Mouse (Mus musculus) lung, embryonic 16.5 days (tissue): Measurements from ENCODE around the gene Vwa3b. TPM values are rescaled to one million over a fixed set of nuclear protein-coding genes. Genes with fewer than 3 reads are reported as not detected.

ENCODE experiments used
- ATAC-seq: fragments of 200-750 bp; cut with Nextera tagmentation; 2 replicates; pipeline ENCODE4 v1.8.0; 2017; ENCODE audit warnings: low read depth, mild to moderate bottlenecking, moderate library complexity
- H3K27ac ChIP-seq: fragments of 300-500 bp; sonication (generic); 2 replicates; pipeline ENCODE4 v1.5.1; 2014; ENCODE audit warnings: mild to moderate bottlenecking, control low read depth, low read length
- H3K27me3 ChIP-seq: fragments of 300-500 bp; sonication (generic); 2 replicates; pipeline ENCODE4 v1.6.1; 2014; ENCODE audit warnings: low read depth, low read length, mixed read lengths; ENCODE audit not compliant: control insufficient read depth, insufficient read depth
- H3K36me3 ChIP-seq: fragments of 300-500 bp; sonication (generic); 2 replicates; pipeline ENCODE4 v1.6.1; 2014; ENCODE audit warnings: low read length; ENCODE audit not compliant: control insufficient read depth, insufficient read depth
- H3K4me1 ChIP-seq: fragments of 300-500 bp; sonication (generic); replicated peaks from 2 replicates; pipeline ENCODE4 v1.6.1; 2014; ENCODE audit warnings: low read length, mixed read lengths; ENCODE audit not compliant: control insufficient read depth, insufficient read depth
- H3K4me2 ChIP-seq: fragments of 300-500 bp; sonication (generic); 2 replicates; pipeline ENCODE4 v1.6.1; 2014; ENCODE audit warnings: low read depth, low read length, control low read depth
- H3K4me3 ChIP-seq: fragments of 300-500 bp; sonication (generic); 2 replicates; pipeline ENCODE4 v1.5.1; 2014; ENCODE audit warnings: mild to moderate bottlenecking, low read length, control low read depth
- H3K9ac ChIP-seq: fragments of 300-500 bp; sonication (generic); 2 replicates; pipeline ENCODE4 v1.6.1; 2014; ENCODE audit warnings: low read length, control low read depth
- H3K9me3 ChIP-seq: fragments of 300-500 bp; sonication (generic); 2 replicates; pipeline ENCODE4 v1.6.1; 2016; ENCODE audit warnings: low read length; ENCODE audit not compliant: control insufficient read depth
- WGBS: fragments of 180-500 bp; shearing (Covaris S2); extraction: QIAGEN DNeasy Blood & Tissue Kit; methylation state at CpG from one replicate; pipeline ENCODE4 v1.1.7; 2014; 5-methylcytosine and 5-hydroxymethylcytosine counted together
- polyA plus RNA-seq: library from polyadenylated mRNA; unstranded; fragments of >200 nt; fragmentation: Nextera tagmentation; extraction: Ambion mirVana; gene quantifications from 2 replicates; pipeline ENCODE4 v1.2.1, GENCODE M21; 2015

Gene Vwa3b
- polyA plus RNA-seq, 1 experiment from 2014 or later: 1.1 TPM

GRCm38 (mm10) chr1:37218386-37218785 is 192.0 kb downstream of the Vwa3b start:
- peak; percentile 41; the same call in 1 of the 2 replicates for ATAC-seq
- no peaks in the 10 kb centered on the region for H3K9me3 ChIP-seq
- WGBS: 8% methylated on average over 14 of the region's 14 CpGs

GRCm38 (mm10) chr1:37219593-37219992 is 193.2 kb downstream of the Vwa3b start:
- no peak for ATAC-seq
- H3K27me3 ChIP-seq: no peaks in the 10 kb centered on the region

More at GRCm38 (mm10) chr1:37218386-37218785, 192.0 kb downstream of the Vwa3b start:
- H3K36me3 ChIP-seq: no peaks in the 10 kb centered on the region
- no peaks in the 10 kb centered on the region for H3K27me3 ChIP-seq
- no peaks in the 10 kb centered on the region for H3K4me1 ChIP-seq
- H3K9ac ChIP-seq: no peak overlapping the region
- no peak overlapping the region for H3K4me3 ChIP-seq
- no peak overlapping the region for H3K27ac ChIP-seq
- H3K4me2 ChIP-seq: no peak overlapping the region

GRCm38 (mm10) chr1:37220134-37220907 is 193.9 kb downstream of the Vwa3b start:
- H3K4me1 ChIP-seq: no peaks in the 10 kb centered on the region
- 56% methylated on average over 6 of the region's 6 CpGs for WGBS
- no peak overlapping the region for H3K9ac ChIP-seq
- no peaks in the 10 kb centered on the region for H3K36me3 ChIP-seq
- no peaks in the 10 kb centered on the region for H3K27me3 ChIP-seq
- no peaks in the 10 kb centered on the region for H3K9me3 ChIP-seq
- no peak overlapping the region for H3K4me3 ChIP-seq
- H3K27ac ChIP-seq: no peak overlapping the region
- no peak for ATAC-seq
- H3K4me2 ChIP-seq: no peak overlapping the region

More at GRCm38 (mm10) chr1:37219593-37219992, 193.2 kb downstream of the Vwa3b start:
- Histone ChIP-seq H3K4me3 (no peak overlapping the region), H3K9me3 (no peaks in the 10 kb centered on the region), H3K27ac (no peak overlapping the region), H3K36me3 (no peaks in the 10 kb centered on the region), H3K4me1 (no peaks in the 10 kb centered on the region), H3K9ac (no peak overlapping the region), H3K4me2 (no peak overlapping the region)
- WGBS: 81% methylated on average over 5 of the region's 5 CpGs

GRCm38 (mm10) chr1:37222002-37222401 is 195.6 kb downstream of the Vwa3b start:
- H3K4me2 ChIP-seq: no peak overlapping the region
- no peaks in the 10 kb centered on the region for H3K4me1 ChIP-seq
- no peak for ATAC-seq
- no peaks in the 10 kb centered on the region for H3K36me3 ChIP-seq
- 56% methylated on average over 7 of the region's 7 CpGs for WGBS
- H3K27ac ChIP-seq: no peak overlapping the region
- no peak overlapping the region for H3K4me3 ChIP-seq
- no peaks in the 10 kb centered on the region for H3K9me3 ChIP-seq
- no peak overlapping the region for H3K9ac ChIP-seq
- H3K27me3 ChIP-seq: no peaks in the 10 kb centered on the region

- Histone ChIP-seq H3K27me3 (no peaks in the 10 kb centered on the region), H3K4me1 (no peaks in the 10 kb centered on the region), H3K9me3 (no peaks in the 10 kb centered on the region; the same call in 1 of the 2 replicates), H3K27ac (no peak overlapping the region), H3K4me3 (no peak overlapping the region), H3K4me2 (no peak overlapping the region), H3K9ac (no peak overlapping the region), H3K36me3 (no peaks in the 10 kb centered on the region)
- WGBS: 55% methylated on average over 6 of the region's 6 CpGs
- ATAC-seq: no peak
Measured at GRCm38 (mm10) chr1:37230404-37230803, 204.0 kb downstream of the Vwa3b start.

- no peaks in the 10 kb centered on the region for H3K27me3 ChIP-seq
- H3K9ac ChIP-seq: no peak overlapping the region
- H3K4me3 ChIP-seq: no peak overlapping the region
- no peaks in the 10 kb centered on the region for H3K36me3 ChIP-seq
- H3K4me1 ChIP-seq: no peaks in the 10 kb centered on the region
- no peak overlapping the region for H3K27ac ChIP-seq
- no peaks in the 10 kb centered on the region; the same call in 1 of the 2 replicates for H3K9me3 ChIP-seq
- peak overlapping the region; percentile 21; the same call in 1 of the 2 replicates for H3K4me2 ChIP-seq
- WGBS: 31% methylated on average over 6 of the region's 6 CpGs
- peak; percentile 15; the same call in 1 of the 2 replicates for ATAC-seq
Measured at GRCm38 (mm10) chr1:37231295-37231701, 204.9 kb downstream of the Vwa3b start.

Other genes starting within 250 kb of the Vwa3b start
- 11.0 and 11.1 TPM in 2 replicates for gene Tmem131, start 82.9 kb upstream of the Vwa3b start, polyA plus RNA-seq
- gene Cnga3, start 187.8 kb downstream of the Vwa3b start, polyA plus RNA-seq: not detected in 2 replicates